Mouse (Mus musculus) C2C12 (cell line): ENCODE data around the gene Adgrl2.

Experiments
- CTCF ChIP-seq: IDR thresholded peaks from one replicate; pipeline ENCODE4 v1.5.1; 2011; ENCODE audit not compliant: control insufficient read depth, insufficient read depth, insufficient read length
- FOSL1 ChIP-seq: IDR thresholded peaks from one replicate; pipeline ENCODE4 v1.8.0; 2011; ENCODE audit warnings: mild to moderate bottlenecking, low read length; ENCODE audit not compliant: poor library complexity, insufficient read depth, severe bottlenecking
- MAX ChIP-seq: IDR thresholded peaks from one replicate; pipeline ENCODE4 v1.6.1; 2011; ENCODE audit warnings: mild to moderate bottlenecking, control low read depth
- MYOD1 ChIP-seq: IDR thresholded peaks from one replicate; pipeline ENCODE4 v1.6.1; 2011; ENCODE audit warnings: low read depth; ENCODE audit not compliant: control insufficient read depth, insufficient read length
- MYOG ChIP-seq: IDR thresholded peaks from one replicate; pipeline ENCODE4 v1.6.1; 2011; ENCODE audit not compliant: control insufficient read depth, insufficient read length; ENCODE audit errors: extremely low read depth
- USF1 ChIP-seq: IDR thresholded peaks from one replicate; pipeline ENCODE4 v1.6.1; 2011; ENCODE audit warnings: low read depth, mild to moderate bottlenecking, control low read depth, moderate library complexity

- TF ChIP-seq CTCF (no peak), USF1 (no peak), MAX (no peak), FOSL1 (no peak), MYOG (no peak), MYOD1 (no peak)
Observed at GRCm38 (mm10) chr3:148867618-148868017, 122.7 kb downstream of the Adgrl2 start.
